Mouse (Mus musculus) CH12.LX (cell line): ENCODE measurements around the gene Paf1. TPM values are rescaled to one million over a fixed set of nuclear protein-coding genes. Genes with fewer than 3 reads are reported as not detected.

ENCODE experiments used
- DNase-seq: peaks from one replicate; pipeline ENCODE4 v3.0.0-alpha.2; 2013; ENCODE audit errors: extremely low read depth
- H3K27ac ChIP-seq: 2 replicates; pipeline ENCODE4 v1.5.1; 2012; ENCODE audit warnings: low read depth, mild to moderate bottlenecking, control low read depth, moderate library complexity; ENCODE audit not compliant: insufficient read depth
- H3K27me3 ChIP-seq: replicated peaks from 2 replicates; pipeline ENCODE3; 2012; ENCODE audit warnings: inconsistent platforms
- H3K36me3 ChIP-seq, 2 experiments: replicated peaks in 1 of 2; 2 replicates each; pipeline versions ENCODE3 to v1.6.1; 2012; ENCODE audit warnings: inconsistent platforms in 1 of 2, low read length in 1 of 2, mild to moderate bottlenecking in 1 of 2, mixed read lengths in 1 of 2, moderate library complexity in 1 of 2; ENCODE audit not compliant: control insufficient read depth in 1 of 2, insufficient read depth in 1 of 2
- H3K4me1 ChIP-seq, 2 experiments: 2 replicates each; pipeline ENCODE4 v1.6.1; 2012; ENCODE audit warnings: inconsistent platforms in 1 of 2, moderate library complexity in 1 of 2; ENCODE audit not compliant: insufficient read depth in 2 of 2, control insufficient read depth in 1 of 2
- H3K4me2 ChIP-seq: 2 replicates; pipeline ENCODE4 v1.6.1; 2012; ENCODE audit warnings: low read depth, mild to moderate bottlenecking, control low read depth; ENCODE audit not compliant: poor library complexity, insufficient read depth, severe bottlenecking
- H3K4me3 ChIP-seq, 3 experiments: fragments of 150-350 bp in 1 of 3; sonication (generic) in 1 of 3; replicated peaks in 1 of 3; 2 replicates each; pipeline versions ENCODE3 to v1.5.1; 2011 to 2012; ENCODE audit warnings: low read depth in 2 of 3, low read length in 2 of 3, mild to moderate bottlenecking in 2 of 3, moderate library complexity in 2 of 3, control low read depth in 1 of 3, improper control_type of control experiment in 1 of 3, inconsistent platforms in 1 of 3, mixed read lengths in 1 of 3; ENCODE audit not compliant: poor library complexity in 1 of 3
- H3K79me2 ChIP-seq: replicated peaks from 2 replicates; pipeline ENCODE4 v1.6.1; 2012; ENCODE audit warnings: mild to moderate bottlenecking, moderate library complexity; ENCODE audit not compliant: control insufficient read depth, poor library complexity, insufficient read depth, severe bottlenecking; ENCODE audit errors: extremely low read depth
- H3K9ac ChIP-seq: 2 replicates; pipeline ENCODE4 v1.6.1; 2012; ENCODE audit warnings: low read depth, mild to moderate bottlenecking, control low read depth, moderate library complexity; ENCODE audit not compliant: insufficient read depth
- H3K9me3 ChIP-seq: replicated peaks from 2 replicates; pipeline ENCODE3; 2012; ENCODE audit warnings: low read length, inconsistent platforms, mixed read lengths
- BHLHE40 ChIP-seq: IDR thresholded peaks from 2 replicates; pipeline ENCODE4 v1.6.1; 2011; ENCODE audit warnings: mild to moderate bottlenecking, low read depth, low read length, improper control_type of control experiment
- CHD1 ChIP-seq: IDR thresholded peaks from 2 replicates; pipeline ENCODE4 v1.6.1; 2012; ENCODE audit warnings: low read depth, low read length, improper control_type of control experiment, inconsistent platforms
- CHD2 ChIP-seq: IDR thresholded peaks from 2 replicates; pipeline ENCODE4 v1.6.1; 2011; ENCODE audit warnings: low read length, improper control_type of control experiment
- CTCF ChIP-seq, 2 experiments: IDR thresholded peaks in 1 of 2; conservative IDR thresholded peaks in 1 of 2; 2 replicates each; pipeline ENCODE4 v1.5.1; 2011 to 2012; ENCODE audit warnings: low read depth in 2 of 2, low read length in 2 of 2, improper control_type of control experiment in 1 of 2, inconsistent platforms in 1 of 2, mild to moderate bottlenecking in 1 of 2, moderate library complexity in 1 of 2
- E2F4 ChIP-seq: IDR thresholded peaks from 2 replicates; pipeline ENCODE4 v1.6.1; 2011; ENCODE audit warnings: low read depth, low read length, improper control_type of control experiment; ENCODE audit not compliant: insufficient replicate concordance
- ELF1 ChIP-seq: IDR thresholded peaks from 2 replicates; pipeline ENCODE4 v1.6.1; 2014; ENCODE audit warnings: low read depth, mild to moderate bottlenecking, inconsistent platforms, low read length, improper control_type of control experiment
- ETS1 ChIP-seq: conservative IDR thresholded peaks from 2 replicates; pipeline ENCODE4 v1.6.1; 2012; ENCODE audit warnings: low read depth, mild to moderate bottlenecking, inconsistent platforms, low read length, improper control_type of control experiment, moderate library complexity
- GABPA ChIP-seq: IDR thresholded peaks from 2 replicates; pipeline ENCODE4 v1.6.1; 2012; ENCODE audit warnings: low read depth, low read length, improper control_type of control experiment, inconsistent platforms; ENCODE audit not compliant: insufficient replicate concordance
- HCFC1 ChIP-seq: IDR thresholded peaks from 2 replicates; pipeline ENCODE4 v1.6.1; 2012; ENCODE audit warnings: low read depth, mild to moderate bottlenecking, inconsistent platforms, low read length, improper control_type of control experiment
- IRF4 ChIP-seq: IDR thresholded peaks from 2 replicates; pipeline ENCODE4 v1.6.1; 2014; ENCODE audit warnings: low read depth, mild to moderate bottlenecking, inconsistent platforms, low read length, improper control_type of control experiment
- JUN ChIP-seq: IDR thresholded peaks from 2 replicates; pipeline ENCODE4 v1.6.1; 2011; ENCODE audit warnings: low read depth, mild to moderate bottlenecking, low read length, improper control_type of control experiment, moderate library complexity; ENCODE audit not compliant: insufficient read depth
- JUND ChIP-seq: conservative IDR thresholded peaks from 2 replicates; pipeline ENCODE4 v1.6.1; 2011; ENCODE audit warnings: low read depth, low read length, improper control_type of control experiment
- MAFK ChIP-seq: IDR thresholded peaks from 2 replicates; pipeline ENCODE4 v1.6.1; 2011; ENCODE audit warnings: low read length, improper control_type of control experiment; ENCODE audit not compliant: insufficient replicate concordance
- MAZ ChIP-seq: IDR thresholded peaks from 2 replicates; pipeline ENCODE4 v1.6.1; 2012; ENCODE audit warnings: low read depth, mild to moderate bottlenecking, inconsistent platforms, low read length, improper control_type of control experiment, moderate library complexity
- MEF2A ChIP-seq: IDR thresholded peaks from 2 replicates; pipeline ENCODE4 v1.6.1; 2014; ENCODE audit warnings: low read depth, mild to moderate bottlenecking, inconsistent platforms, low read length, improper control_type of control experiment, borderline replicate concordance
- MYC ChIP-seq: IDR thresholded peaks from 2 replicates; pipeline ENCODE4 v1.6.1; 2011; ENCODE audit warnings: low read depth, mild to moderate bottlenecking, improper control_type of control experiment, low read length
- NRF1 ChIP-seq: IDR thresholded peaks from 2 replicates; pipeline ENCODE4 v1.6.1; 2014; ENCODE audit warnings: low read depth, mild to moderate bottlenecking, inconsistent platforms, low read length, improper control_type of control experiment, moderate library complexity
- PAX5 ChIP-seq: IDR thresholded peaks from 2 replicates; pipeline ENCODE4 v1.6.1; 2012; ENCODE audit warnings: low read length, inconsistent platforms, mixed read lengths
- POLR2A ChIP-seq: IDR thresholded peaks from 2 replicates; pipeline ENCODE4 v1.6.1; 2011; ENCODE audit warnings: low read depth, mild to moderate bottlenecking, improper control_type of control experiment, low read length
- RAD21 ChIP-seq: IDR thresholded peaks from 2 replicates; pipeline ENCODE4 v1.6.1; 2011; ENCODE audit warnings: low read depth, mild to moderate bottlenecking, low read length, improper control_type of control experiment, moderate library complexity
- RCOR1 ChIP-seq: conservative IDR thresholded peaks from 2 replicates; pipeline ENCODE4 v1.6.1; 2012; ENCODE audit warnings: low read depth, mild to moderate bottlenecking, inconsistent platforms, low read length, improper control_type of control experiment
- SMC3 ChIP-seq: IDR thresholded peaks from 2 replicates; pipeline ENCODE4 v1.6.1; 2011; ENCODE audit warnings: low read depth, low read length, improper control_type of control experiment
- TBP ChIP-seq: conservative IDR thresholded peaks from 2 replicates; pipeline ENCODE4 v1.6.1; 2011; ENCODE audit warnings: low read depth, low read length, improper control_type of control experiment
- UBTF ChIP-seq: IDR thresholded peaks from 2 replicates; pipeline ENCODE4 v1.6.1; 2012; ENCODE audit warnings: low read depth, mild to moderate bottlenecking, inconsistent platforms, low read length, improper control_type of control experiment, moderate library complexity
- USF1 ChIP-seq: IDR thresholded peaks from 2 replicates; pipeline ENCODE4 v1.6.1; 2014; ENCODE audit warnings: low read depth, mild to moderate bottlenecking, inconsistent platforms, low read length, improper control_type of control experiment
- USF2 ChIP-seq: conservative IDR thresholded peaks from 2 replicates; pipeline ENCODE4 v1.6.1; 2011; ENCODE audit warnings: low read depth, low read length, improper control_type of control experiment
- ZKSCAN1 ChIP-seq: IDR thresholded peaks from 2 replicates; pipeline ENCODE4 v1.6.1; 2012; ENCODE audit warnings: low read depth, inconsistent platforms, low read length, improper control_type of control experiment, borderline replicate concordance
- dilution Hi-C: fragments of 300-500 bp; cut with MboI; formaldehyde crosslinking; loops from 2 replicates; pipeline ENCODE4 v1.14.3; 2020; ENCODE audit warnings: low sequenced_read_pairs; ENCODE audit not compliant: extremely low pct_unique_long_range_greater_than_20kb, extremely low pct_ligation_motif_present
- in situ Hi-C: fragments of 300-500 bp; cut with MboI; formaldehyde crosslinking; loops from 3 replicates; pipeline ENCODE4 v1.14.3; 2019; ENCODE audit warnings: low sequenced_read_pairs, low pct_ligation_motif_present, low pct_unique_long_range_greater_than_20kb, mixed read lengths
- polyA plus RNA-seq: library from polyadenylated mRNA; unstranded; fragments of >175 nt; gene quantifications from 2 replicates; pipeline ENCODE4 v1.2.1, GENCODE M21; 2012; ENCODE audit warnings: low read depth; ENCODE audit not compliant: insufficient read length
- total RNA-seq, 2 experiments: library from RNA; depleted of rRNA; stranded (reverse); fragments of 300-350 nt in 1 of 2; fragments of >200 nt in 1 of 2; gene quantifications; 2 replicates each; pipeline ENCODE4 v1.2.3; 2012 to 2014

Gene Paf1
- total and polyA plus RNA-seq, 3 experiments: 42.2 to 105 (median 45.9) TPM

DNA sequence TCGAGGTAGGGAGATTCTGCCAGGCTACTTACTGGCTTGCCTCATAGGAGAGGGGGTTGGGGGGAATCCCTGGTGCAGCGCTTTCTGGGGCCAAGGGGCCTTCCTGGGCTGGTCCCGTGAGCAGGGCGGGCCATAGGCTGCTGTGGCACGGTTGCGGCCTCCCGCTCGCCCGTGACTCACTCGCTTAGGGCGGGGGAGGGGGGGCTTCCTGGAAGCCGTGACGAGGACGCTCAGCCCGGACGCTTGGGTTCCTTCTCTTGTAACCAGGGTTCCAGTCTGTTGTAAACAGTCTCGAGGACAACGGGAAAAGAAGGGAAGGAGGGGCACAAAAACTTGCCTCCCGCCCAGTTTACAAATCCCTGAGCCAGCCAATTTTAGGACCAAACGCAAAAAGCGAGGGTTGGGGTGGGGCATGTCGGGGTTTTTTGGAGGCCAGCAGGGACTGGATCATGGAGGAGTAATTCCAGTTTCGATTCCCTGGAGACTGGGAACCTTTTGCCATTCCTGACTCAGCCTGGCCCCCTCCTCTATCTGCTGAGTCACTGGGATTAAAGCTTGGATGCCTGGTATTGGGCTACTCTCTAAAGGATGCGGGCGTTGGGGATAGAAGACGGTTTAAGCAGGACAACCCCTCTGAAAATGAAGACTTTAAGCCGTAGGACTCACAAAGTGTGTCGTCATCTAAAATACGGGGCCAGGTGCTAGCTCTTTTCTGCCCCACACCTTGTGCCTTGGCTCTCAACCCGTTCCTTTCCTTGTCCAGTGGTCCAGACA, 11.5 kb upstream of the Paf1 start (continued):
- TF ChIP-seq ELF1: peak; percentile 65; the same call in 1 of the 2 replicates
- 0 out of 2 replicates have a peak, but pooled peaks have one; percentile 27 for TF ChIP-seq NRF1
- TF ChIP-seq MAFK: peak; percentile 50; the same call in 1 of the 2 replicates
- no peak for TF ChIP-seq ZKSCAN1
- peak; percentile 82 for TF ChIP-seq CHD2
- TF ChIP-seq CHD1: no peak
- peak; percentile 77 for TF ChIP-seq IRF4
- TF ChIP-seq HCFC1: peak; percentile 41; the same call in 1 of the 2 replicates
- TF ChIP-seq MYC: 0 out of 2 replicates have a peak, but pooled peaks have one; percentile 25
- no peak for TF ChIP-seq JUN
- TF ChIP-seq CTCF (conservative IDR thresholded peaks at IDR 0.05 in 1 of 2, IDR thresholded peaks at IDR 0.05 in 1 of 2; ENCODE audit: low read depth in 2 of 2, low read length in 2 of 2): no peak
- TF ChIP-seq BHLHE40: peak; percentile 100
- TF ChIP-seq POLR2A: peak; percentile 10; the same call in 1 of the 2 replicates
- TF ChIP-seq UBTF: no peak

DNA sequence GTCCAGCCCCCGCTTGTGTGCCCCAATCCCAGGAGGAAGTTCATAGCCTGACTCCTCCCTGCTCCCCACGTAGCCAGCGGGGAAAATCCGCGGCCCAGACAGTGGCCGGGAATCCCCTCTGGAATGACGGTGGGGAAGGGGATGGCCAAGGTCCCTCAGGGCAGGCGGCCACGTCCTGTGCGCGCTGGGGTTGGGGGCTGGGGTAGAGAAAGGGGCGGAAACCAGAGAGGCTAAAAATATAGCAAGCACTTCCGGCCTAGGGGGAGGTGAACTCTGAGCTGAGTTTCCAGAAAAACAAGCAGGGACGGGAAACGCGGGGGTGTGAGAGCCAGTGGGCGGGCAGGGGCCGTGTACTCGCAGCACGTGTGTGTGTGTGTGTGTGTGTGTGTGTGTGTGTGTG, 10.8 kb upstream of the Paf1 start:
- no peaks in the 10 kb centered on the region for H3K9me3 ChIP-seq
- DNase-seq: peak; percentile 88
- H3K79me2 ChIP-seq: peaks cover 21% of the 10 kb centered on the region
- peak overlapping the region; percentile 19 to 52 (median 42) for H3K4me3 ChIP-seq
- H3K27ac ChIP-seq: peak overlapping the region; percentile 97
- peaks cover 11 to 26% of the 10 kb centered on the region in 2 experiments for H3K36me3 ChIP-seq
- dilution Hi-C loops: no loop called here
- in situ Hi-C loops: no loop called here
- H3K27me3 ChIP-seq: no peaks in the 10 kb centered on the region
- H3K9ac ChIP-seq: peak overlapping the region; percentile 80
- TF ChIP-seq JUND: no peak
- TF ChIP-seq ELF1: peak; percentile 75
- no peak for TF ChIP-seq USF1
- no peak for TF ChIP-seq MAFK
- TF ChIP-seq CHD2: peak; percentile 87
- no peak for TF ChIP-seq RCOR1
- TF ChIP-seq ETS1: peak; percentile 85
- no peak for TF ChIP-seq CTCF (conservative IDR thresholded peaks at IDR 0.05 in 1 of 2, IDR thresholded peaks at IDR 0.05 in 1 of 2; ENCODE audit: low read depth in 2 of 2, low read length in 2 of 2)
- no peak for TF ChIP-seq SMC3
- no peak for TF ChIP-seq RAD21
- no peak for TF ChIP-seq E2F4
- TF ChIP-seq BHLHE40: peak; percentile 93
- no peak for TF ChIP-seq MYC
- TF ChIP-seq IRF4: 0 out of 2 replicates have a peak, but pooled peaks have one; percentile 37
- no peak for TF ChIP-seq UBTF
- peak; percentile 33; the same call in 1 of the 2 replicates for TF ChIP-seq POLR2A
- 0 out of 2 replicates have a peak, but pooled peaks have one; percentile 9 for TF ChIP-seq TBP
- no peak for TF ChIP-seq GABPA
- TF ChIP-seq PAX5: no peak
- TF ChIP-seq MAZ: no peak
- TF ChIP-seq USF2: no peak
- TF ChIP-seq MEF2A: peak; percentile 96
- TF ChIP-seq CHD1: no peak
- H3K4me1 ChIP-seq: peaks cover 37 to 84% of the 10 kb centered on the region in 2 experiments
- peak overlapping the region; percentile 85 for H3K4me2 ChIP-seq
